Mouse (Mus musculus) bone marrow macrophage, adult 2 months (primary cell): ENCODE data around the gene Acbd7.

Source experiments
- CTCF ChIP-seq: IDR thresholded peaks from 2 replicates; pipeline ENCODE4 v1.5.1; 2012; ENCODE audit warnings: low read depth, mild to moderate bottlenecking, low read length, moderate library complexity
- POLR2A ChIP-seq: IDR thresholded peaks from 2 replicates; pipeline ENCODE4 v1.6.1; 2012; ENCODE audit warnings: mild to moderate bottlenecking, low read depth, low read length, borderline replicate concordance

DNA sequence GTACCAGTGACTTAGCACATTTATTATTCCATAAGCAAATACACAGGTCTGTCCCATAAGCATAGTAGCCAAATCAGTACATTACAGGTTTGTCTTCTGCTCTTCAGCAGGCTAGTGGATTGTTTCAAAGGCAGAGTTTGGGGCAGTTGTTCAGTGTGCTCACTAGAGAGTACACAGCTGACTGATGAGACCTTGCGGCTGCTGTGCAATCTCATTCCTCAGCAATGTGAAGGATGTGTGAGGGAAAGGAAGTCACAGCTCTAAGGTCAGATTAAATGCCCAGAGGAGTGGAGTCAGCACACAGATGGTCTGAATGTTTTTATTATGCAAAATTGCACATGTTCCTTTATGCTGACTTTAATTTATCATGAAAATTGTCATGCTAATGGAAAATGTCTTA, 9.4 kb upstream of the Acbd7 start:
- TF ChIP-seq CTCF (no peak), POLR2A (no peak)
